7 mouse cellular contexts compared by ENCODE assay signal in the genomic region with DNA sequence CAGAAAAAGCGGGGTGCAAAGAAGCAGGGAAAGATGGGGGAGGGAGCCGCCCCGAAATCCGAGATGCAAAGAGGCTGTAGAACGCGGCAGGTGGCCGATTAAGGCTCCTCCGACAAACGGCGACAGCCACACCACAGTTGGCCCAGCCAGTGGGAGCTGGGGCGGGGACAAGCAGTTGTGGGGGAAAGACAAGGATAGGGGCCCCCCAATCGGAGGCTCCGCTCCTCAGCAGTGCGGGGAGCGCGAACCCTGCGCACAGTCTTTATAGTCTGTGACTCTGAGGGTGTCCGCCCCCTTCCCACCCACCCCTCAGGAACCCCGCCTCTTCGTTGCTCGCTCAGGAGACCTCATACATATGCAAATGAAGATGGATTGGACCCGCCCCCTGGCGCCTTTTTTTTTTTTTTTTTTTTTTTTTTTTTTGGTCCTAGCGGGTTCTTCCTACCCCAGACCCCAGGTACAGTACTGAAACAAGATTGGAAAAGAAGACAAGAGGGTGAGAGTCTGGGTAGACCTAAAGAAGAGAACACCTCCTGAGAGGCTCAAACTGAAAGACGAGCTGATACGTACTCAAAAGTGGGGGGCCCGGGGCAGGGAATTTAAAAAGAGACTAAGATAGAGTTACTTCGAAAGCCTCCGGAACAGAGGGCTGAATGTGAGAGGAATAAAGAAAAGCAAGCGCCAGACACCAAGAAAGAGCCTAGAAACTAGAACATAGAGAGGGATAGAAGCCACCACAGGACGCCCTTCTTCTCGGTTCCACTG. TPM values are rescaled to one million over a fixed set of nuclear protein-coding genes. Genes with fewer than 3 reads are reported as not detected.
DNase-seq lines count a peak whose midpoint lies in the region; ATAC-seq and TF ChIP-seq lines count a peak whose summit lies in the region.

A gene (minus strand): TSS at position 217 of the 765 bp plus-strand sequence.

- peak; percentile 54 for ATAC-seq in inflammation-experienced regulatory T-cells, adult 6 months
- peak; percentile 86 for ATAC-seq in midbrain, embryonic 11.5 days (ENCODE audit: low FRiP score)

- no peaks in the 10 kb centered on the region for H3K9me3 ChIP-seq in midbrain, embryonic 11.5 days (ENCODE audit: control insufficient read depth, low read length)

- H3K27me3 ChIP-seq in midbrain, embryonic 11.5 days (ENCODE audit: control insufficient read depth, insufficient read depth, low read length), result no peaks in the 10 kb centered on the region
- H3K27me3 ChIP-seq in small intestine, adult 2 months (ENCODE audit: control insufficient read depth, insufficient read depth, low read length), result peaks cover 12% of the 10 kb centered on the region

- H3K27ac ChIP-seq in midbrain, embryonic 11.5 days (ENCODE audit: low read depth, low read length), result no peak within 1 kb of the TSS
- H3K27ac ChIP-seq in small intestine, adult 2 months (ENCODE audit: insufficient read depth, low read depth, low read length), result no peak within 1 kb of the TSS

- DNase-seq in adrenal gland, adult 2 months, result peak; percentile 80
- peak; percentile 83 for DNase-seq in embryo, embryonic 10 days (ENCODE audit: low spot score)
- peak; percentile 80 for DNase-seq in gastrocnemius, postnatal 14 days
- DNase-seq in left cerebral cortex, postnatal 4 days, result peak; percentile 89
- DNase-seq in midbrain, embryonic 11.5 days (ENCODE audit: low spot score, missing footprints), result peak; percentile 97

- 0 out of 2 replicates have a peak, but pooled peaks have one; percentile 0 for TF ChIP-seq CTCF in small intestine, adult 2 months (IDR thresholded peaks at IDR 0.05; ENCODE audit: extremely low read depth, insufficient read length, insufficient replicate concordance, low read depth, low read length)

- peak; percentile 75; the same call in 1 of the 2 replicates for TF ChIP-seq POLR2A in small intestine, adult 2 months (IDR thresholded peaks at IDR 0.05; ENCODE audit: low read depth, low read length)

- peaks cover 10% of the 10 kb centered on the region for H3K4me1 ChIP-seq in midbrain, embryonic 11.5 days (ENCODE audit: control insufficient read depth, insufficient read depth, low read length)
- peaks cover 11% of the 10 kb centered on the region for H3K4me1 ChIP-seq in small intestine, adult 2 months (ENCODE audit: control insufficient read depth, insufficient read depth, insufficient read length, low read length)

- peak within 1 kb of the TSS; percentile 71 for H3K9ac ChIP-seq in midbrain, embryonic 11.5 days (ENCODE audit: low read length)

- intact Hi-C loops in gastrocnemius, postnatal 14 days (cut with DNase I; ENCODE audit: low total_unique reads), result no loop called here
- intact Hi-C loops in left cerebral cortex, postnatal 4 days (cut with DNase I), result no loop called here

- peak within 1 kb of the TSS; percentile 58 for H3K4me3 ChIP-seq in midbrain, embryonic 11.5 days (ENCODE audit: low read depth, low read length)
- peak within 1 kb of the TSS; percentile 68 for H3K4me3 ChIP-seq in small intestine, adult 2 months (ENCODE audit: low read depth, low read length)

- H3K4me2 ChIP-seq in midbrain, embryonic 11.5 days, result peak within 1 kb of the TSS; percentile 100

- 3% methylated on average over 32 of the region's 32 CpGs for WGBS in midbrain, embryonic 11.5 days
- WGBS in small intestine, adult 2 months, result 3% methylated on average over 32 of the region's 32 CpGs

- H3K36me3 ChIP-seq in midbrain, embryonic 11.5 days (ENCODE audit: control insufficient read depth, insufficient read depth, low read length), result no peaks in the 10 kb centered on the region
- H3K36me3 ChIP-seq in small intestine, adult 2 months (ENCODE audit: control insufficient read depth, insufficient read depth, low read length), result no peaks in the 10 kb centered on the region

RNA-seq across cellular contexts. Expression of the gene that starts here (rescaled TPM):
- 10 to 100 TPM; 34.9 to 40.2 TPM for total RNA-seq in adrenal gland, adult 2 months (2021)
- polyA plus RNA-seq in adrenal gland, adult 2 months (2012; rRNA removed), result 28.3 and 31.5 TPM in 2 replicates
- 100 to 1,000 TPM; 384 to 403 TPM for total RNA-seq in gastrocnemius, postnatal 14 days (2021)
- polyA plus RNA-seq in inflammation-experienced regulatory T-cells, adult 6 months (2017; shearing (Covaris generic)), result under 1 TPM in 1 of 3 experiments, not detected in 2; 0.17 TPM
- 100 to 1,000 TPM; 166 to 200 TPM for total RNA-seq in left cerebral cortex, postnatal 4 days (2021)
- 10.4 and 12.2 TPM in 2 replicates for polyA plus RNA-seq in midbrain, embryonic 11.5 days (2014; fragmentation: Nextera tagmentation; extraction: Ambion mirVana)
- polyA plus RNA-seq in small intestine, adult 2 months (2012; rRNA removed), result 2.5 and 4.5 TPM in 2 replicates

Comparison
In these comparisons a context has a peak if more than half of its experiments do, and no peak if none do; other contexts are left out.
1. RNA of the gene that starts here (total RNA-seq): 384 to 403 TPM in gastrocnemius, postnatal 14 days and 166 to 200 TPM in left cerebral cortex, postnatal 4 days; 34.9 to 40.2 TPM in adrenal gland, adult 2 months; every median in the first group is over 4 times any median in the second.
2. Peak in ATAC-seq in inflammation-experienced regulatory T-cells, adult 6 months; RNA of the gene not detected or under 1 TPM.
3. Peak in every context shown above with its lines, with median percentiles within 50 percentile points of each other: DNase-seq.